Mouse (Mus musculus) lung, embryonic 16.5 days (tissue): ENCODE data around the gene Ccdc70. TPM values are rescaled to one million over a fixed set of nuclear protein-coding genes. Genes with fewer than 3 reads are reported as not detected.
A peak's percentile ranks its signal among the peaks of the same experiment; 100 is the strongest.

Experiments used
- ATAC-seq: fragments of 200-750 bp; cut with Nextera tagmentation; 2 replicates; pipeline ENCODE4 v1.8.0; 2017; ENCODE audit warnings: low read depth, mild to moderate bottlenecking, moderate library complexity
- H3K27ac ChIP-seq: fragments of 300-500 bp; sonication (generic); 2 replicates; pipeline ENCODE4 v1.5.1; 2014; ENCODE audit warnings: mild to moderate bottlenecking, control low read depth, low read length
- H3K27me3 ChIP-seq: fragments of 300-500 bp; sonication (generic); 2 replicates; pipeline ENCODE4 v1.6.1; 2014; ENCODE audit warnings: low read depth, low read length, mixed read lengths; ENCODE audit not compliant: control insufficient read depth, insufficient read depth
- H3K36me3 ChIP-seq: fragments of 300-500 bp; sonication (generic); 2 replicates; pipeline ENCODE4 v1.6.1; 2014; ENCODE audit warnings: low read length; ENCODE audit not compliant: control insufficient read depth, insufficient read depth
- H3K4me1 ChIP-seq: fragments of 300-500 bp; sonication (generic); replicated peaks from 2 replicates; pipeline ENCODE4 v1.6.1; 2014; ENCODE audit warnings: low read length, mixed read lengths; ENCODE audit not compliant: control insufficient read depth, insufficient read depth
- H3K4me2 ChIP-seq: fragments of 300-500 bp; sonication (generic); 2 replicates; pipeline ENCODE4 v1.6.1; 2014; ENCODE audit warnings: low read depth, low read length, control low read depth
- H3K4me3 ChIP-seq: fragments of 300-500 bp; sonication (generic); 2 replicates; pipeline ENCODE4 v1.5.1; 2014; ENCODE audit warnings: mild to moderate bottlenecking, low read length, control low read depth
- H3K9ac ChIP-seq: fragments of 300-500 bp; sonication (generic); 2 replicates; pipeline ENCODE4 v1.6.1; 2014; ENCODE audit warnings: low read length, control low read depth
- H3K9me3 ChIP-seq: fragments of 300-500 bp; sonication (generic); 2 replicates; pipeline ENCODE4 v1.6.1; 2016; ENCODE audit warnings: low read length; ENCODE audit not compliant: control insufficient read depth
- WGBS: fragments of 180-500 bp; shearing (Covaris S2); extraction: QIAGEN DNeasy Blood & Tissue Kit; methylation state at CpG from one replicate; pipeline ENCODE4 v1.1.7; 2014; 5-methylcytosine and 5-hydroxymethylcytosine counted together
- polyA plus RNA-seq: library from polyadenylated mRNA; unstranded; fragments of >200 nt; fragmentation: Nextera tagmentation; extraction: Ambion mirVana; gene quantifications from 2 replicates; pipeline ENCODE4 v1.2.1, GENCODE M21; 2015

Gene Ccdc70
- polyA plus RNA-seq, 1 experiment from 2014 or later, result not detected

DNA sequence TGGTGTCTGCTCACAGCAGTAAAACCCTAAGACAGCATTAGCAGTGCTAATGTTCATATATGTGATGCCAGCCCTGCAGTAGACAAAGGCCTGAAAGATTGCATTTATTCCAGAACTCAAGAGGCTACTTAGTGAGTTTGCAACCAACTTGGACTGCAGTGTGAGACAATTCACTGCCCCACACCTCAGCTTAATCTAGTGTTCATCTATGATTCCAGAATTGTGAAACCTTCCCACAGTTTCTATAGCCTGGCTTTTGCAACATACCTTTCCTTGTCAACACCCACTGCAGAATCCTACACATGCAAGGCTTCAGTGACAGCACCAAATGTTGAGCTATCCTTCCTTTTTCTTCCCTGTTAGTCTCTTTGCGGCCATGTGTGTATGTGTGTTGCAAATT is 2.9 kb upstream of the Ccdc70 start:
- no peak overlapping the region for H3K4me2 ChIP-seq

DNA sequence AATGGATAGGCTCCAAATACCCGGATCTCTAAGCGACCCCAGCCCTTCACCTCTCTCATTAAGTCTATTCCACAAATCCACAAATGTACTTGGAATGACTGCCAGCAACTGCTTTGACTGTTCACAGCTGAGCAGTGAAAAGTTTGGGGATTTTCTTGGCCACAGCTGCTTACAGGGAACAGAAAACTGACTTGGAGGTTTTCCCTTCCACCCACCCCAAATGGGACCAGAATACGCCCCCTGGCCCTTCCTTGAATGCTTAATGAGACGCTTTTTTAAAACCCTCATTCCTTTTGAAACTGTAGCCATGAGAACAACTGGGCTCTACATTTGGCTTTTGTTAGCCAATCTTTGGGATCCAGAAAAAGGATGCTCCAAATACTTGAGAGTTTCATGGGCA is 8.6 kb downstream of the Ccdc70 start:
- no peak overlapping the region for H3K4me2 ChIP-seq
- no peak overlapping the region for H3K4me3 ChIP-seq
- ATAC-seq, result no peak
- H3K27me3 ChIP-seq, result no peaks in the 10 kb centered on the region
- no peaks in the 10 kb centered on the region for H3K36me3 ChIP-seq
- H3K9me3 ChIP-seq, result no peaks in the 10 kb centered on the region
- H3K4me1 ChIP-seq, result no peaks in the 10 kb centered on the region
- no peak overlapping the region for H3K27ac ChIP-seq
- no peak overlapping the region for H3K9ac ChIP-seq
- WGBS, result 61% methylated on average over 4 of the region's 4 CpGs

More for the DNA sequence above, 2.9 kb upstream of the Ccdc70 start:
- Histone ChIP-seq H3K27me3 (no peaks in the 10 kb centered on the region), H3K4me3 (no peak overlapping the region), H3K9ac (no peak overlapping the region), H3K27ac (no peak overlapping the region), H3K36me3 (no peaks in the 10 kb centered on the region), H3K9me3 (no peaks in the 10 kb centered on the region), H3K4me1 (no peaks in the 10 kb centered on the region)
- 67% methylated on average over 1 of the region's 1 CpGs for WGBS
- no peak for ATAC-seq

DNA sequence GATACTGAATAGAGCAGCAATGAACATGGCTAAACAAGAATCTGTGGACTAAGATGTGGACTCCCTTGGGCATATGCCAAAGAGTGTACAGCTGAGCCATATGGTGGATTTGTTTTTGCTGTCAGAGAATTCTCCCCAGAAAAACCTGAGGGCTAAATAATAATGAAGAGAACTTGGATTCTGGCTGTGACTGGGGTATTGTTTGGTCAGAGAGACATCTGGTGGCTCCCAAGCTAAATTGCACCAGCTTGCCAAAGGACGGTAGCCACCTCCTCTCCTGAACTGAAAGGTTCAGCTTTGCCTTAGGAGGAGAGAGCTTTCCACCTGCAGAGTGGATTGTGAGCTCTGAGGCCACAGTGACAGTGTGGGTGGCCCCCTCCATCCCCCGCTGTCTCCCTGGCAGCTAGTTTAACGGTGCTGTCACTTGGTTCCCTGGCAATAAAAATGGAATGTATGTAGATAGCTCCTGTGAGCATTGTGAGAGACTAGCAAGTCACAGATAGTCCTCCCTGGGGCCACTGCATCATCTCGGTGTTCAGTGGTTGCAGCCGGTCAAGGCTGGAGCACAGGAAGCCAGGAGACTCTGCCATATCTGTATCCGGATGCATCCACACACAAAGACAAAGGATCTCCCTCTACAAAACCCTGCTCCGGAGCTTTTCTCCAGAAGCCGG is 12.2 kb downstream of the Ccdc70 start:
- Histone ChIP-seq H3K27ac (no peak overlapping the region), H3K4me1 (no peaks in the 10 kb centered on the region), H3K9me3 (no peaks in the 10 kb centered on the region), H3K27me3 (no peaks in the 10 kb centered on the region), H3K9ac (no peak overlapping the region), H3K36me3 (no peaks in the 10 kb centered on the region), H3K4me3 (no peak overlapping the region), H3K4me2 (no peak overlapping the region)
- 62% methylated on average over 8 of the region's 8 CpGs for WGBS
- no peak for ATAC-seq

DNA sequence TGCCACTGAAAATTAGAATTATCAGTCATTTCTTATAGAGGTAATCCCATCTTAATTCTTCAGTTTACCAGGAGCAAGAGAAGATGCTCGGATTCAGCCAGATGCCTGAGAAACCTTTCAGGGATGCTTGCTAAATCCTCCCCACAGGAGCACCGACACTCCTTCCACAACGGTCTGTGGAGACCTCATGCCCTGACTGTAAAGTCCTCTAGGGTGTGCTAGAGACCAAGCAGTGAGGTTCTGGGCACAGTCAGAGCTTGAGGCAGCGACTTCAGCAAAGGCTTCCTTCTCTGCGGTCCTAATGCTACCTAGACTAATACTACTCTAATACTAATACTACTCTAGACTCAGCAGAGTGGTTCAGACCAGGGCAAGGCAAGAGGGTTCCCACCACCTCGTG is 22.6 kb downstream of the Ccdc70 start:
- ATAC-seq, result peak; percentile 67; the same call in 1 of the 2 replicates
- no peak overlapping the region for H3K4me2 ChIP-seq
- 23% methylated on average over 6 of the region's 6 CpGs for WGBS
- no peak overlapping the region for H3K9ac ChIP-seq
- H3K36me3 ChIP-seq, result no peaks in the 10 kb centered on the region
- no peaks in the 10 kb centered on the region for H3K9me3 ChIP-seq
- H3K27me3 ChIP-seq, result no peaks in the 10 kb centered on the region
- no peaks in the 10 kb centered on the region for H3K4me1 ChIP-seq
- H3K4me3 ChIP-seq, result no peak overlapping the region
- H3K27ac ChIP-seq, result no peak overlapping the region

DNA sequence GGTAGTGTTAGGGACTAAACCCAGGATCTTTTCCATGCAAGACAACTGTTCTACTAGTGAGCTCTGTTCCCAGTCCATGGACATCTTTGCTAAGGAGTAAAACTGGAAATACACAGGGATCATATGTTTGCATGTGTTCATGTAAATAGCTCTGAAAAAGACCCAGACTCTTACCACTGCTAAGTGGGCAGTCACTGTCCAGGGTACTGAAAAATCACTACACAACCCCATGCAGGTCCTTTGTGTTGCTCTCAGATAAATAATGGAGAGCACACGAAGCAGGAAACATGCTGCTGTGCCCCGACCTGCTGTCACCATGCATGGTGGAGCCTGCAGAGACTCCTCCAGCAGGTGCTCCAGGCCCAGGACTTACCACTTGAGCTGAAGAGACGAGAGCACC is 25.6 kb downstream of the Ccdc70 start:
- no peaks in the 10 kb centered on the region for H3K9me3 ChIP-seq
- 33% methylated on average over 3 of the region's 3 CpGs for WGBS
- no peak for ATAC-seq
- no peak overlapping the region for H3K4me2 ChIP-seq
- no peaks in the 10 kb centered on the region for H3K36me3 ChIP-seq
- H3K27me3 ChIP-seq, result no peaks in the 10 kb centered on the region
- no peak overlapping the region for H3K9ac ChIP-seq
- H3K4me3 ChIP-seq, result no peak overlapping the region
- no peak overlapping the region for H3K27ac ChIP-seq
- no peaks in the 10 kb centered on the region for H3K4me1 ChIP-seq

DNA sequence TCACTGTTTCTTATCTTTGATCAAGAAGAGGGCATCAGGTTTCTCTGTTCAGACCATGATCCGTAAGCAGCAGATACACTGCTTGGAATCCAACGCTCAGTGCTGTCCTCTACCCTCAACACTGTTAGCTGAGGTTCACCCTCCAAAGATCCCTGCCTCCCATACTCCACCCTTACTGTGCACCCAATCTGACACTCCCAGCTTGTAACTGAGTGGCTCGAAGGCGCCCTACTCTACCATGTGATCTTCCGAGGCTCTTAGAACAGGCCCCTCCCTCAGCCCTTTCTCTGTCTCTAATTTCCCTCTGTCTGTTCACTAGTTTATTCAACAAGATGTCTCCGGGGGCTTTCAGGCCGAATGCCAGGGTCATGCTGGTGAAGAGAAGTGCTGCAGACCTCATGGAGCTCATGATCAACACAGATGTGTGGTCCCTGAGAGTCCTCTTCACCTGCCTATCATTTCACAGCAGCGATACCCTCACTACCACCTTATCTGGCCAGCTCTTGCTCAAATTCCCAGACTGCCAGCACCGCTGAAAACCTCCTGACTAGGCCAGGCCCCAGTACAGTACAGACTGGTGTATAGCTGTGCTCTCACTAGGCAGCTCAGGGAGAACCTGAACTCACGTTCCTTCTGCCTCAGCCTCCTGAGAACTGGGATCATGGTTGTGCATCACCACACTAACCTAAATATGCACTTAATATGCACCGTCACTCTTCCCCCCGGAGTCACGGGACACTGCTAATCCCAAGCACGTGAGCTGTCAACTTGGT is 35.4 kb downstream of the Ccdc70 start:
- Histone ChIP-seq H3K4me2 (no peak overlapping the region), H3K4me3 (no peak overlapping the region), H3K27me3 (no peaks in the 10 kb centered on the region), H3K4me1 (no peaks in the 10 kb centered on the region), H3K27ac (no peak overlapping the region), H3K9ac (no peak overlapping the region), H3K36me3 (no peaks in the 10 kb centered on the region), H3K9me3 (no peaks in the 10 kb centered on the region)
- no peak for ATAC-seq
- 79% methylated on average over 14 of the region's 14 CpGs for WGBS

DNA sequence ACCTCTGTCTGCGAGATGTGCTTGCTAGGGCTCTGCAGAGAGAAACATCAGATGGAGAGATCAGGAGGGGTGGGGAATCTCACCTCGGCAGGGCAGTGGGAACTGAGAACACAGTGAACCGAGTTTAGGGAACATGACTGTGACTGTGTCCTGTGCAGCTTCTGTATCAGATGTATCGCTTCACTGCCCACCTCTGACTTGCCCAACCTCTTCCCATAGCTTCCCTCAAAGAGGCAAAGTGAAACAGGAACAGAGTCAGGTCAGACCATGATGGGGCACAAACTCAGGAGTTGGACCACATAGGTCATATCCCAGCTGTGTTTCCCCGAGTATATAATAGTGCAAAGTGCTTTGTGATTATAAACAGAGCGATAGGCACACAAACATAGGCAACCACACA is 36.8 kb downstream of the Ccdc70 start:
- 69% methylated on average over 6 of the region's 6 CpGs for WGBS
- no peak for ATAC-seq

DNA sequence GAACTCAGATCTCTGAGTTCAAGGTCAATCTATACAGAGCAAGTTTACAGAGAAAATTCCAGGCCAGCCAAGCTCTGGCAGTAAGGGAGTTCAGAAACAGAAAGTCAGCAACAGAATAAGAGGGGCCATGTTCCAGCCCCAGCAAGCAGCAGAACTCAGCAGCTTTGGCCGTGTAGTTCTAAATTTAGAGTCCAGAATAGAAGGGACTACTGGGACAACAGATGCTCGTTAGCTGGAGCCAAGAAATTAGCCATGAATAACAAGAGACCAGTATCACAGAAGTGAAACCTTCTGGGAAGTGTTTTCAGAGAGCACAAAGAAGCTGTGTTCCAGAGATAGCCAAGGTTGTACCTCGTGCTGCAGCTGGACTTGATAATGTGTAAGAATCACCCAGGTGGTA is 39.8 kb downstream of the Ccdc70 start:
- no peak overlapping the region for H3K27ac ChIP-seq
- no peak overlapping the region for H3K4me3 ChIP-seq
- H3K27me3 ChIP-seq, result no peaks in the 10 kb centered on the region
- no peak overlapping the region for H3K9ac ChIP-seq
- no peaks in the 10 kb centered on the region for H3K4me1 ChIP-seq
- no peak overlapping the region for H3K4me2 ChIP-seq
- 68% methylated on average over 3 of the region's 3 CpGs for WGBS
- ATAC-seq, result no peak
- H3K9me3 ChIP-seq, result no peaks in the 10 kb centered on the region
- no peaks in the 10 kb centered on the region for H3K36me3 ChIP-seq

More for the DNA sequence above, 36.8 kb downstream of the Ccdc70 start:
- Histone ChIP-seq H3K9me3 (no peaks in the 10 kb centered on the region), H3K4me1 (no peaks in the 10 kb centered on the region), H3K27ac (no peak overlapping the region), H3K4me3 (no peak overlapping the region), H3K9ac (no peak overlapping the region), H3K27me3 (no peaks in the 10 kb centered on the region), H3K36me3 (no peaks in the 10 kb centered on the region), H3K4me2 (no peak overlapping the region)

DNA sequence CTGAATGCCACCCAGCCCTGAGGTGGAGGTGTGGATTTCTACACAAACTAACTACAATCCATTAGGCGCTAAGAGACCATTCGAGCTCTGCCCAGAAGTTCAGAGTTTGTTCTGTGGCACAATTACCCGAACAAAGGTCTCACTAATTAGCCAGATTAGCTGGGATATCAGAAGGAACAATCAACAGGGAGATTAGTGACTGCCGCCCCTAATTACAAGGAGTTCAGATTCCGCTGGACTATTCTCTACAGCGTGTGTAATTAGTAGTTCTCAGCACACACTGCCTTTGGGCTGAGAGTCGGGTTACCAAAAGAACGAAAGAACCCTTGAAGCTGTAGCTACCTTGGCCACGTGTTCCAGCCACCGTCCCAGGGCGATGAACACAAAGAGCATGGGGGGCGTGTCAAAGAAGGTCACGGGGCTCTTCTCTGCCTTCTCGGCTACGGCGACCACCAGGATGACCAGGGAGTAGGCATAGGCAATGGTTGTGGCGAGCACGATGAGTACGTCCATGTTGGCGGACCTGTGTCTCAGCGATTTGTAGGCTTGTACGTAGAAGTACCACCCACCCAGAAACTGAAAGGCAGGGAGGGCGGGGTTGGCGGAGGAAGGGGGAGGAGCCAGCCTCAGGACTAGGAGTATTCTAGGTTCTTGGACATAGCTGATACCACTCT is 43.6 kb downstream of the Ccdc70 start:
- ATAC-seq, result no peak
- 75% methylated on average over 24 of the region's 24 CpGs for WGBS
- Histone ChIP-seq H3K27me3 (no peaks in the 10 kb centered on the region), H3K4me1 (no peaks in the 10 kb centered on the region), H3K9me3 (no peaks in the 10 kb centered on the region), H3K27ac (no peak overlapping the region), H3K4me2 (no peak overlapping the region), H3K4me3 (no peak overlapping the region), H3K9ac (no peak overlapping the region), H3K36me3 (no peaks in the 10 kb centered on the region)
